Mouse (Mus musculus) heart, postnatal 14 days (tissue): ENCODE data around the gene Cflar. TPM values are rescaled to one million over a fixed set of nuclear protein-coding genes. Genes with fewer than 3 reads are reported as not detected.
"Not testable (repeated sequence)": the region's sequence is repeated elsewhere in the genome, so short reads cannot be mapped to it uniquely, and the experiment has no call there.

ENCODE experiments used
- DNase-seq, 2 experiments: peaks; one replicate each; pipeline ENCODE4 v3.0.0; 2021 to 2022
- intact Hi-C: fragments of 180-260 bp; cut with DNase I; formaldehyde crosslinking; loops from one replicate; pipeline ENCODE4 v1.15.1; 2025
- total RNA-seq, 2 experiments: library from RNA; stranded (reverse); gene quantifications; 2 replicates each; pipeline ENCODE4 v1.2.3; 2021

Cflar gene
- total RNA-seq, 2 experiments from 2014 or later = 64.7 to 70.4 TPM

DNA sequence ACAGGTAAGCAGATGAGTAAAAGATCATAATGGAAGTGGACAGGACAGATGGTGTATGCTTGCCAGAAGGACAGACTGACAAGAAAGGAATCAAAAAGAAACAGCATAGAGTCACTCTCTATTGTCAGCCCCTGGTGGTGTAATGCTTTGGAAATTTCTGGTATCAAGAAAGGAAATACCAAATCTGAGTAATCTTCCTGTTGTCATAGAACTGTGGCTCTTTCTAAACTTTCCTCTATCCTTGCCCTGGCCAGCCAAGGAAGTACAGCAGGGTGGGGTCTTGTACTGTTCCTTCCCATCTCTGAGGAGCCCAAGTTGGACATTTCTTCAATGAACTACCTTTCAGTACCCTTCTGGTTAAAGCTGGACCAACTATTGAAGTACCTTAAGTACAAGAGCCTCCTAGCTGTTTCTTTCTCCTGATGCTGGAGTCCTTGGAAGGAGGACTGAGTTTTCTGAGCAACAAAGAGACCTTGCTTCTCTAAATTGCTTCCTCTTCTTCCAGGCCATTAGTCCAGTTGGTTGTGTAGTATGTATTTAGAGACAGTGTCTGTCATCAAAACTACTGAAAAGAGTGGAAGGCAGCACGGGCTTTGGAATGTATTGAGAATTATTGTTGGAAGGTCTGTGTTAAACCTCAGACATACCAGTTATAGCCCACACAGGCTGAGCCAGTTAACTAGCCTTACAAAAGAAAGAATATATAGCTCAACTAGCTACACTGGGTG, 15.9 kb downstream of the Cflar start:
- intact Hi-C loops = no loop called here

DNA sequence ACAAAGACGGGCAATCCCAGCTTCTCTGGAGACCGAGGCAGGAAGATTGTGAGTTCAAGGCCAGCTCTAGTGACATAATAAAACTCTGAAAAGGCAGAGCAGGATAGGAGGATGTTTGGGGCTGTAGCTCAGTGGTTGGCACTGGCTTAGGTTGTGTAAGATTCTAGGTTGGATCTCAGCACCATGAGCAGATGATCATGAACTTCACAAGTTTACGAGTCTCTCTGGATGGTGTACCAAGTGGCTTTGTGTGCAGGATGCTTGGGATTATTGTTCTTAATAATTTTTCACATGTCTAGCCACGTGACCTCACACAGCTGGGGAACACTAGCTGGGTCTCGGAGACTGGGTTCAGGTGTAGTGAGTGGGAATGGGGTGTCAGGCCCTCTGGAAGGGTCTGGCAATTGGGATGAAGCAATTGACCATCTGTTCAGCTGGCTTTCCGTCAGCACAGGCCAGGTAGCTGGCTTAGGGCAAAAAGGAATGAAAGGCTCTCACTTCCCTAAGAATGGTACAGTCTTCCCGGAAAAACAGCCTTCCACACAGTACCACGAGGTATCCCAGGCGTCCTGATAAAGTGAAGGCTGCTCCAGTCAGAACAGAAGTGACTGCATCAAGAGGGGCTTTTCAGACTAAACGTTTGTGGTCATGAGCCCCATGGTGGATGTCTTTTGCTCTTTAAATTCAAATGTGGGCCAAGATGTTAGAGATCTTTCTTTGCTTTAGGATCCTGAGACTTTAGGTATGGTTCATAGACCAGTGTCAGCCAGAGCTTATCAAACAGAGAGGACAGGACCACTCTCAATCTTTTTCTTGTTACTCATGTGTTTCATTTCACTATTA, 16.7 kb downstream of the Cflar start:
- intact Hi-C loops = no loop called here
- no peak for DNase-seq

More for the DNA sequence above, 15.9 kb downstream of the Cflar start:
- no peak for DNase-seq

DNA sequence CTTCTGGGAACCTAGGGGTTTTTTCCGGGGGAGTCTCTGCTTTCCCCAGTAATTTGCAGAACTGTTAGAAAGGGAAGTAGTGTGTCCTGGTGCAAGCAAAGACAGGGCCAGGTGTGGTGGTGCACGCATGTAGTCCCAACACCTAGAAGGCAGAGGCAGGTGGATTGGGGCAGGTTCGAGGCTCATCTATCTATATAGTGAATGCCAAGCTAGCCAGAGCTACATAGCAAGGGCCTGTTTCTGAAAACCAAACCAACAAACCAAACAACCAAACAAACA, 17.2 kb downstream of the Cflar start:
- DNase-seq = no peak

DNA sequence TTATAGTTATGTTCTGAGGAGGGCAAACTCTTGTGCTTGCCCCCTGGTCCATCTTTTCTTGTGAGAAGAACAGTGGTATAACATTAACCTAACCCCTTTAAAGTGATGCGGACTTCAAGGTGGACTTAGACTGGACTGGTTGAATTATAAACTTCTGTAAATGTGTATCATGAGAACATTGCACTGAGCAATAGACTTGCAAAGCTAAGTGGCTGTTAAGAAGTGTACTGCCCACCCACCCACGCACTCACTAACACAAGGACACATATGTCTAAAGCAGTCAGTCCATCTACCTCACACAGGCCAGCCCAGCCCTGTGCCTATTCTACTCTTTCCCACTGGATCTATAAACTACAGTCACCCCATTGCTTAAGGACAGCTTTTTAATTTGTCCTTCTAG, 22.3 kb downstream of the Cflar start:
- no peak for DNase-seq
- intact Hi-C loops = no loop called here

More for the DNA sequence above, 17.2 kb downstream of the Cflar start:
- intact Hi-C loops = no loop called here

DNA sequence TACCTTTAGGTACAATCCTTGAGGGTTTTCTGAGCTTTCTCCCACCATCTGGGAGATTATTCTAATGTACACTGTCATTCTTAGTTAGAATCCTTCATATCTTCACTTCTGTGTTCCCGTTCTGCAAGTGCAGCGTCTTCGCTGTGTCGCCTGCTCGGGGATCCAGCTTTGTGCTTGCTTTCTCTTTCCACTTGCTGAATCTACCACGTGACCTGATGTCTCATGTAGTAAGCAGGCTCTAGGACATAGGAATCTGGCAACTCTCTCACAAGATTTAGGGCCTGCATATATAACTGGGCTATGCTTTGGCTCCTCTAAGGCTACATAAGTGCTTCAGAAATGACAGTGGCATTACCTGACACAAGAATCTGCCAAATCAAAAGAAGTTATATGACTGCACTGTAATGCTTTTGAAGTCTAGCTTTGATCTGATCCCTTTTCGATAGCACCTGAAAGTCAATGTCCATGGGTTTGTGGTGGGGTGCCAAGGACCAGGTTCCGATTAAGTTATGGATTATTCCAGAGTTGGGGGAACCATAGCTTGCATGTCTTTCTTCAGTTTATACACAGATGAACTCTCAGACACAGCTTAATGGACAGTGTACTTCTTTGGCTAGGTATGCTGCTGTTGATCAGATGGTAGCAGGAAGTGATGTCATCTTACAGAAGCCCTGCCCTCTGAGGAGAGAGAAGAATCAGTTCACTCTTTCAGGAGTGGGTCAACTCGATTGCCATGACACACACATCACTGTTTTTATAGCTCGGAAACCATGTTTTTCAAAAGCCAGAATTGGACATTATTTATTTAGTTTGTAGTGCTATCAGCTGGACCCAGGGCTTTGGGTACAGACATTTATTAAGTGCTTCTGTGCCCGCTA, 23.0 kb downstream of the Cflar start:
- intact Hi-C loops = no loop called here
- DNase-seq = no peak

DNA sequence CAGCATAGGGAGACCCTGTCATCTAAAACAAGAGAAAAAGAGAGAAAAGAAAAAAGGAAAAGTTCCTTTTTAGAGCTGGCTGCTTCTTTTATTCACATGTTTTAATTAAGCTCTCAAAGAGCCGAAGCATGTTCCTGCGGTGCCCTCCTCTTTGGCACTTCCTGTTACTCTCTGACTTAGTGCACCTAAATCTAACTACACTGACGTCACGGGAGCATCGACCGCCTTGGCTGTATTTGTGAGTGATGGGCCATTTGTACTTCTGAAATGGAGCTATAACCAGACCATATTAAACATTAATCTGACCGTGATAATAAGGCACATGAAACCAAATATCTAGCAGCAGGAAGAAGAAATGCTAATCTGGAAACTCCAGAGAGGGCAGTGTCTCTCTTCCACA, 24.7 kb downstream of the Cflar start:
- DNase-seq = no peak
- intact Hi-C loops = no loop called here

DNA sequence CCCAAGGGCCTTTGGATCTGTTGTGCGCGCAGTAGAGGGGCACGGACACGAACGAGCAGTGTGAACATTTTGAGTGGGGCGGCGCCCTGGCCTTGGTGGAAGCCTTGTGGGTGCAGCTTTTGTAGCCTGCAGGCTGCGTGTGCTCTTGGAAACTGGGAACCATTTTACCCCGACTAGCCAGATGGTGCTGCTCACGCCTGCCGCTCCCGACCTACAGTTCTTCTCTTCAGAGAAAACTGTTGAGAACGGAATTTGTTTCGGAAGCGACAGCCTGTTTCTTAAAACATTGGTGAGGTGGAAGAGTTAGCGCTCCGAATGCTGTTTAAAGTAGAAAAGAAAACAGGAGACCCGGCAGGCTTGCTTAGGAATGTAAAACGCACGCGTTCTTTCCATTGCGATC, 25.7 kb downstream of the Cflar start:
- intact Hi-C loops = no loop called here

DNA sequence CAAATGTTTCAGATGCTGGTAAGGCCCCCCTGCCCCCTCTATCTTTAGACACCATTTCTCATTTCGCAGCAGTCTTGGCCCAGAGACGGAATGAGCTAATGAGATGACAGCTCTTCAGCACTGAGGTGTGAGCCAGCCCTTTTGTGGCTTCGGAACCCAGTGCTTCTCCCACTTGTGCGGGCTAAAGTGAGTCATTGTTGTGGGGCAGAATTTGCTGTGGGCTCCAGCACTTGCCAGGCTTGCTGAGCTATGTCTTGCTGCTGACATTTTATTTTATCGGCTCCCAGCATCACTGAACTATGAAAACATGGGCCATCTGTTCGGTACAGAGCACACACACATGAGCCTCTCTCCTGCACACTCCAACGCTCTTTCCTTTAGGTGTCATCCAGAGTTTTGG, 28.2 kb downstream of the Cflar start:
- intact Hi-C loops = no loop called here
- no peak for DNase-seq

More for the DNA sequence above, 25.7 kb downstream of the Cflar start:
- DNase-seq = no peak

DNA sequence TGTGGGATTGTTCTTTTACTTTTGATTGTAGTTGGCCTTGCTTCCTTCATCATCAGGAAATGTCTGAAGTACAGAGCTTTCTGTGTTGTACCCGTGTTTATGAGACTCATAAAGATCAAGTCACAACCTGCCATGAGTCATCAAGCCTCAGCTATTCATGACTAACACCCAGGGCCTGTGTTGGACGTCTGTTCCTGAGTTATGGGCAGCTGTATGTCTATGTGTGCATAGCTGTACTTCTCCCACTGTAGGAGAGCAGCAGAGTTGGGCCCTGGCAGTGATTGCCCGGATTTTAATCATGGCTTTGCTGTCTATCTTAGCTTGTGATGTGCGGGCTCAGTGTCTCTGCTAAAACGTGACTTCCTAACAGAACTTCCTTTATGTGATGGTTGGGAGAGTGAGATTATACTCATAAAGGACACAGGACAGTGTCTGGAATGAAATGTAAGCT, 31.3 kb downstream of the Cflar start:
- intact Hi-C loops = no loop called here
- no peak for DNase-seq

DNA sequence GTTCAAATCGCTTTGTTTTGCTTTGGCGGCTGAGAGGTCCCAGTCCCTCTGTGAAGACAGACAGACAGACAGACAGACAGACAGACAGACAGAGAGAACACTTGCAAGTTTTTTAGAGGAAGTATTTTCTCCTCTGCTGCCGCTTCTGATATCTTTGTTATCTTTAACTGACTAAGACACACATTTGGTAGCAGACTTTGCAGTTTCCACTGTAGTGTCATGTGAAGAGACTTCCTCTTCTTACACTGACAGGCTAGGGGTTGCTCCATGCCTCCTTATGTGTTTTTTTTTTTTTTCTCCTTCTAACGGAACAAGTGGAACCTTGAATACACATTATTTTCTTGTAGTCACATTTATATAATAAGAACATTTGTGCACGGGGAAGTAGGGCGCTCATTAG, 31.9 kb downstream of the Cflar start:
- no peak for DNase-seq
- intact Hi-C loops = no loop called here

DNA sequence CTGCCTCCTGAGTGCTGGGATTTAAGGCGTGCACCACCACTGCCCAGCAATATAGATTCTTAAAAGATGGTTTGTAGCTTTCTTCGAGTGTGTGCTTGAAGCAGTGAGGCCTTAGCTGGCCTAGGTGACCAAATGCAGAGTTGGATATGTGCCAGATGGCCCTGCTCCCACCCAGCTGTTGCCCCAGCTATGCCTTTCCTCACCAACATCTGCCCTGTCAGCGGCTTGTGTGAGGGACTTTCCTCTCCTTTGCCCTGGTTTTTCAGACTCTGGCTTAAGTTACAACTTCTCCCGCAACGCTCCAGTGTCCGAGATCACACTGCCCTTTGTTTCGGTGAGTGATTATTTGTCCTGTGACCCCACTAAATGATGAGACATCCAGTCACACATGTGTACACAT, 33.3 kb downstream of the Cflar start:
- DNase-seq = peak in 1 of 2 experiments; percentile 45
- intact Hi-C loops = loop anchor here (5.0 kb wide), 1 partner anchor 112 kb away; no protein-coding TSS in a partner anchor

DNA sequence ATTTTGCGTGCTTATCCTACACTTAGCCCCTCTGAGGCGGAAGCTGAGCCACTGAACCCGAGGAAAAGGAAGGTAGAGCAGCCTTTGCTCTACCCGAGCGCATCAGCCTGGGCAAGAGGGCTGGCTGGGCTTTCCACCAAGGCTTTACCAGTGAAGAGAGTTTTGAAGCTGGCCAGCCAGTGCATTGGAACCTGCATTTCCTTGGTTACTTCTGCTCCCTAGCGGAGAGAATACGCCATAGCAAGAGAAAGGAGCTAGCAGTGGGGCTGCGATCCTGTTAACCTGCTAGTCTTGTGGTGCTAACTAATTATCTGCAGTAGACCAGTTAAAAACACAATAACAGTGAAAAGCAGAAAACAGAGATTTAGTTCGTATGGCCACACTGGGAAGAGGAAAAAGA, 35.6 kb downstream of the Cflar start:
- DNase-seq = peak; percentile 16 to 54

DNA sequence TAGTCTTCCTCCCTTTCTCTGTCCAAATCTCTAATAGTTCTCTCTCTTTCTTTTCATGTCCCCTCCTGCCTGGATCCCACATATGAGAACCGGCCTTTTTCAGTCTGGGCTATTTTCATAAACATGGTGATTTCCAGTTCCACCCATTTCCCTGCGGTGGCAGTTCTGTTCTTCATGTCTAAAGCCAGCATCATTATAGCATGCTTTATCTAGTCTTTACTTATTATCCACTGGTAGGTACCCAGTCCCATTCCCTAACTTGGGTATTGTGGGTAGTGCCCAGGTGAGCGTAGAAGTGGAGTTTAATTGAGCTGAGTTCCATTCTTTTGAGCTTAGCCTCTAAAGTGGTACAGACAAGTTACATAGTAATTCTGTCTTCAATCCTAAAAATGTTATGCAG, 48.1 kb downstream of the Cflar start:
- no peak for DNase-seq

More for the DNA sequence above, 35.6 kb downstream of the Cflar start:
- intact Hi-C loops = loop anchor here (5.0 kb wide), 1 partner anchor 115 kb away; no protein-coding TSS in a partner anchor

DNA sequence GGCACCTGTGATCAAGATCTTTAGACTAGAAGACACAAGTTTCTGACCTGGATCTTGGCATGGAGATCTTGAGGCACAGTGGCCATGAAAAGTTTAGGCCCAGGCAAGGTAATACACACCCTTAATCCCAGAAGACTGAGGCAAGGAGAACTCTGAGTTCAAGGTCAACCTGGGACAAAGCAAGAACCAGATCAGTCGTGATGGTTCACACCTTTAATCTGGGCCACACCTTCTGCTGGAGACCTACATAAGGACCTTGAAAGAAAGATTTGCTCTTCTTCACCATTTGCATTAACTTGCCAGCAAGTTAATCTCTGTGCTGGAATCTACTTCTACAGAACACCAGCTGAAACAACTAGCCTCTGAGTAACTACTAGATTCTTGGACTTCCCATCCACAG, 49.3 kb downstream of the Cflar start:
- intact Hi-C loops = no loop called here
- DNase-seq = no peak

More for the DNA sequence above, 48.1 kb downstream of the Cflar start:
- intact Hi-C loops = no loop called here

DNA sequence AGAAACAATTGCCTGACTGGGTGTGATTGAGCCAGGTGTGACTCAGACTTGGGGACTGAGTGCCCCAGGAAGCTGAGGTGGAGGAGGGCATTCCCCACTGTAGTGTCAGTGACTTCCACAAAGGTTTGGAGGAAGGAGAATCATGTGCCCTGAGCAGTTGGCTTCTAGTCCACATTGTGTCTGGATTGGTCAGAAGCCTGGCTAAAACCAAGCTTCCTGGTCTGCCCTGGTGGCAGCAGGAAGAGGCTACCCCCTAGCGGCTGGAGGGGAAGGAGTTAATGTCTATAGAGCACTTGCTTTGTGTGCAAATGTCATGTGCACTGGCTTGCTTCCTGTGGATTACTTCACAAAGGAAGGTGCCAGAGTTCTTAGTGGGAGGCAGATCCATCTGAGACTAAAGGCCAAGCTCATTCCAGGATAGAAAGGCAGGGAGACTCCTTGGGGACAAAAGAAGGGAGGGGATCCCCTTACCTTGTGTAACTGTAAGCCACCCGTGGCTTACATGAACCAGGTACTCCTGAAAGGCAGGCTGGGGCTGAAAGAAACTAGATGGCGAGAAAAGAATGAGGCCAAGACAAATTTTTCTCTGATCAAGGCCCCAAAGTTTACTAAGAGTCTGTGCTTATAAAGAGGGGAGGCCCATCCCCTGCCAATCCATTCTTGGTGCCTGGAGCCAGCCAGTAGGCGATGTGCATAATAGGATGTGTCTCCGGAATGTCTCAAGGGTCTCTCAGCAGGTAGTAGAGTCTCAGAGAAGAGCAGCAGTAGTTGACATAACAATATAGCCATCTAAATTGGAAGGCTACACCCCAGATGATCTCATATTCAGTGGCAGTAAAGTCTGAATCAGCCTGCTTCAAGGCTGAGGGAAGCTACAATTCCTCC, 50.3 kb downstream of the Cflar start:
- peak in 1 of 2 experiments; percentile 18 for DNase-seq

DNA sequence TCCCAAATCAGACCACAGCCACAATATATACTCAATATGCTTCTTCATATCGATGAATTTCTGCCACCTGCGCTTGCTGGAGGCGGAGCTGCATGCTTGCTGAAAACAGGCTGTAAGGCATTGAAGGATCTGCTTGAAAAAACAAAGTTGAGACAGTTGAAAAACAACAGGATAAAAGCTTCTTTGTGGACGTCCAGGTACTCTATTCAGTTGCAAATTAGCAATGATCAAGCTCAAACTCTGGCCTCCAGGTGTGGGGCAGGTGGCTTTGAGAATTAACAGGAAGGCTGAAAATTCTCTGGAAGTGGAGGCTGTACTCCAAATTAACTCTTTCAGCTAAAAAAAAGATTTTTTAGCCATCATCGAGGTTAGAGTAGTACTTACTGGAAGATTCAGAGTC, 51.3 kb downstream of the Cflar start:
- DNase-seq = no peak
- intact Hi-C loops = no loop called here

More for the DNA sequence above, 50.3 kb downstream of the Cflar start:
- intact Hi-C loops = not testable (repeated sequence)

DNA sequence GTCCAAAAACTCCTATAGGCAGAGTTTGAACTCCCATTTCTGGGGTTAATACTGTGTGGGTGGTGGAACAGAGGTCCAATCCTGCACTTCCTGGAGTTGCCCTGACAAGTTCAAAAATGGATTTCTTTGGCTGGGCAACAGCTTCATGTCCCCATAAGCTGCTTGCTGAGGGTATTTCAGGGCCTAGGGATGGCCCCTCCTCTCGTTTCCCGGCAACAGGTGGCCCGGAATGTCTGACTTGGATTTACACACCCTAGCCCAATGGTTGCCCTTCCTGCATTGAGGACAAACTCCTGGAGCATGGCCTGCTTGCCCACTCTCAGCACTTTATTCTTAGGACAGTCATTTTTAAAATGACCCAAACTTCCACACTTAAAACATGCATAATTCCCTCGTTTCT, 55.1 kb downstream of the Cflar start:
- DNase-seq, intact Hi-C loops: not testable (repeated sequence)

DNA sequence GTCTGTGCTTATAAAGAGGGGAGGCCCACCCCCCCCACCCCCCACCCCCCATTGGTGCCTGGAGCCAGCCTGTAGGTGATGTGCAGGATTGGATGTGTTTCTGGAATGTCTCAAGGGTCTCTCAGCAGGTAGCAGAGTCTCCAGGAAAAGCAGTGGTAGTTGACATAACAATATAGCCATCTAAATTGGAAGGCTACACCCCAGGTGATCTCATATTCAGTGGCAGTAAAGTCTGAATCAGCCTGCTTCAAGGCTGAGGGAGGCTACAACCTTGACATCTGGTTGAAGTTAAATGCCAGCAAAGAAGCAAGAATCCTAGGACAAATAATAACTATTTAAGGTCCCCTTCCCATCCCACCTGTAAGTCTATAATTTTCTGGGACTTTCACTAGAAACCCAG, 57.8 kb downstream of the Cflar start:
- intact Hi-C loops = no loop called here

DNA sequence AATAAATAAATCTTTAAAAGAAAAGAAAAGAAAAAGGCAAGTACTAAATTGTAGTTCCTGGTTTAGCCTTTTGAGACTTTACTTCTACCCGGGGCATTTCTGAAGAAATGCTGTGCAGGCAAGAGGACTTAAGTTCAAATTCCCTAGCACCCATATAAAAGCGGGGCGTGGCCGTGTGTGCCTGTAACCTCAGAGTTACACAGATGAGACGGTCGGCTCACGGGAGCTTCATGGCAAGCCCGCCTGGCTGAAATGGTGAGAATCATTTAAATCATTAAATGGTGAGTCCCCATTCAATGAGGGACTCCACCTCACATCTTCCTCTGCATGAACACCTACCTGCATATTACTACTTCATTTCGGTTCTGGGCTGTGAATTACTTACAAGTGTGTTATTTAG, 58.4 kb downstream of the Cflar start:
- no peak for DNase-seq
- intact Hi-C loops = loop anchor here (1.0 to 10.0 kb wide), 3 partner anchors 128 to 465 kb away; partner anchors contain the start of gene Als2

More for the DNA sequence above, 57.8 kb downstream of the Cflar start:
- no peak for DNase-seq
